Comparison of ENCODE assay signal across 11 mouse cellular contexts in genomic region chr1:40873760-40874455, GRCm38 (mm10).
DNase-seq lines count a peak whose midpoint lies in the region; ATAC-seq lines count a peak whose summit lies in the region.
"Had no signal": no experiment of that assay in that cellular context is flagged by ENCODE, and none has a peak within 500 bp of the region (broad histone marks: within the 10 kb centered on the region; RNA-seq: fewer than 3 reads in every experiment).

No protein-coding gene starts in this region.

- no peak overlapping the region for H3K4me3 ChIP-seq in heart, embryonic 11.5 days (ENCODE audit: low read depth, low read length)
- H3K4me3 ChIP-seq in lung, embryonic 16.5 days (ENCODE audit: low read length), result peak overlapping the region; percentile 13; the same call in 1 of the 2 replicates
- H3K4me3 ChIP-seq in stomach, embryonic 16.5 days (replicated peaks; ENCODE audit: low read length), result 0 out of 2 replicates have a peak overlapping the region, but pooled peaks have one; percentile 5
- H3K4me3 ChIP-seq: hindbrain, embryonic 13.5 days had no signal

- DNase-seq in cerebellum, postnatal 10 days, result peak; percentile 56
- DNase-seq in cerebellum, adult 11-12 months, result no peak
- DNase-seq in heart, adult 9 months (ENCODE audit: low spot score in 2 of 2), result no peak
- no peak for DNase-seq in lung, postnatal 4 days
- DNase-seq in layer of hippocampus, adult 8-10 months (ENCODE audit: low spot score in 2 of 2), result no peak
- DNase-seq: adrenal gland, postnatal 14 days; kidney, postnatal 10 days had no signal

- H3K27ac ChIP-seq in heart, embryonic 11.5 days (ENCODE audit: low read depth, low read length), result no peak overlapping the region
- no peak overlapping the region for H3K27ac ChIP-seq in lung, embryonic 16.5 days (ENCODE audit: low read length)
- H3K27ac ChIP-seq in stomach, embryonic 16.5 days (ENCODE audit: low read length), result no peak overlapping the region
- H3K27ac ChIP-seq: hindbrain, embryonic 13.5 days had no signal

- H3K27me3 ChIP-seq in heart, embryonic 11.5 days (ENCODE audit: control insufficient read depth, insufficient read depth, low read length), result no peaks in the 10 kb centered on the region
- no peaks in the 10 kb centered on the region for H3K27me3 ChIP-seq in lung, embryonic 16.5 days (ENCODE audit: control insufficient read depth, insufficient read depth, low read depth, low read length)
- no peaks in the 10 kb centered on the region for H3K27me3 ChIP-seq in stomach, embryonic 16.5 days (ENCODE audit: control insufficient read depth, insufficient read depth, low read length)
- H3K27me3 ChIP-seq: hindbrain, embryonic 13.5 days had no signal

- 59% methylated on average over 10 of the region's 10 CpGs for WGBS in heart, embryonic 11.5 days (ENCODE audit: insufficient replicate concordance)
- WGBS in lung, embryonic 16.5 days, result 34% methylated on average over 10 of the region's 10 CpGs
- 43% methylated on average over 10 of the region's 10 CpGs for WGBS in stomach, embryonic 16.5 days

- no peaks in the 10 kb centered on the region for H3K4me1 ChIP-seq in heart, embryonic 11.5 days (ENCODE audit: control insufficient read depth, insufficient read depth, low read length)
- no peaks in the 10 kb centered on the region for H3K4me1 ChIP-seq in lung, embryonic 16.5 days (replicated peaks; ENCODE audit: control insufficient read depth, insufficient read depth, low read length)
- no peaks in the 10 kb centered on the region for H3K4me1 ChIP-seq in stomach, embryonic 16.5 days (ENCODE audit: control insufficient read depth, insufficient read depth, low read length)
- H3K4me1 ChIP-seq: hindbrain, embryonic 13.5 days had no signal

- ATAC-seq in heart, embryonic 11.5 days (replicated peaks; ENCODE audit: insufficient number of reproducible peaks, low FRiP score, low TSS enrichment), result no peak
- ATAC-seq in lung, embryonic 16.5 days (ENCODE audit: low read depth), result peak; percentile 34; the same call in 1 of the 2 replicates
- ATAC-seq in stomach, embryonic 16.5 days (ENCODE audit: insufficient read depth, low FRiP score), result no peak

- H3K9ac ChIP-seq in heart, embryonic 11.5 days (ENCODE audit: low read depth, low read length), result no peak overlapping the region
- no peak overlapping the region for H3K9ac ChIP-seq in lung, embryonic 16.5 days (ENCODE audit: low read length)
- no peak overlapping the region for H3K9ac ChIP-seq in stomach, embryonic 16.5 days (ENCODE audit: low read length)
- H3K9ac ChIP-seq: hindbrain, embryonic 13.5 days had no signal

- H3K4me2 ChIP-seq in heart, embryonic 11.5 days, result peak overlapping the region; percentile 27
- peak overlapping the region; percentile 48 for H3K4me2 ChIP-seq in lung, embryonic 16.5 days (ENCODE audit: low read depth, low read length)
- H3K4me2 ChIP-seq in stomach, embryonic 16.5 days (ENCODE audit: low read depth, low read length), result peak overlapping the region; percentile 46
- H3K4me2 ChIP-seq: hindbrain, embryonic 13.5 days had no signal

- no peaks in the 10 kb centered on the region for H3K9me3 ChIP-seq in heart, embryonic 11.5 days (replicated peaks; ENCODE audit: control insufficient read depth, low read length)
- no peaks in the 10 kb centered on the region for H3K9me3 ChIP-seq in lung, embryonic 16.5 days (ENCODE audit: control insufficient read depth, low read length)
- no peaks in the 10 kb centered on the region for H3K9me3 ChIP-seq in stomach, embryonic 16.5 days (replicated peaks; ENCODE audit: control insufficient read depth, low read length)
- H3K9me3 ChIP-seq: hindbrain, embryonic 13.5 days had no signal

- H3K36me3 ChIP-seq in heart, embryonic 11.5 days (ENCODE audit: control insufficient read depth, insufficient read depth, low read length), result no peaks in the 10 kb centered on the region
- H3K36me3 ChIP-seq in lung, embryonic 16.5 days (ENCODE audit: control insufficient read depth, insufficient read depth, low read length), result no peaks in the 10 kb centered on the region
- no peaks in the 10 kb centered on the region for H3K36me3 ChIP-seq in stomach, embryonic 16.5 days (ENCODE audit: control insufficient read depth, insufficient read depth, low read length)
- H3K36me3 ChIP-seq: hindbrain, embryonic 13.5 days had no signal

Comparison
In these comparisons a context has a peak if more than half of its experiments do, and no peak if none do; other contexts are left out.
1. DNase-seq: peak in cerebellum, postnatal 10 days (2 of 2); none in cerebellum, adult 11-12 months (single experiment), heart, adult 9 months (0 of 2), lung, postnatal 4 days (0 of 2) and layer of hippocampus, adult 8-10 months (0 of 2).
2. Peak in every context shown above with its lines, with median percentiles within 50 percentile points of each other: H3K4me2 ChIP-seq.